Mouse (Mus musculus) CH12.LX (cell line): ENCODE results near the gene Mogat2. TPM values are rescaled to one million over a fixed set of nuclear protein-coding genes. Genes with fewer than 3 reads are reported as not detected.

Source experiments
- DNase-seq: peaks from one replicate; pipeline ENCODE4 v3.0.0-alpha.2; 2013; ENCODE audit errors: extremely low read depth
- H3K27ac ChIP-seq: 2 replicates; pipeline ENCODE4 v1.5.1; 2012; ENCODE audit warnings: low read depth, mild to moderate bottlenecking, control low read depth, moderate library complexity; ENCODE audit not compliant: insufficient read depth
- H3K27me3 ChIP-seq: replicated peaks from 2 replicates; pipeline ENCODE3; 2012; ENCODE audit warnings: inconsistent platforms
- H3K36me3 ChIP-seq, 2 experiments: replicated peaks in 1 of 2; 2 replicates each; pipeline versions ENCODE3 to v1.6.1; 2012; ENCODE audit warnings: inconsistent platforms in 1 of 2, low read length in 1 of 2, mild to moderate bottlenecking in 1 of 2, mixed read lengths in 1 of 2, moderate library complexity in 1 of 2; ENCODE audit not compliant: control insufficient read depth in 1 of 2, insufficient read depth in 1 of 2
- H3K4me1 ChIP-seq, 2 experiments: 2 replicates each; pipeline ENCODE4 v1.6.1; 2012; ENCODE audit warnings: inconsistent platforms in 1 of 2, moderate library complexity in 1 of 2; ENCODE audit not compliant: insufficient read depth in 2 of 2, control insufficient read depth in 1 of 2
- H3K4me2 ChIP-seq: 2 replicates; pipeline ENCODE4 v1.6.1; 2012; ENCODE audit warnings: low read depth, mild to moderate bottlenecking, control low read depth; ENCODE audit not compliant: poor library complexity, insufficient read depth, severe bottlenecking
- H3K4me3 ChIP-seq, 3 experiments: fragments of 150-350 bp in 1 of 3; sonication (generic) in 1 of 3; replicated peaks in 1 of 3; 2 replicates each; pipeline versions ENCODE3 to v1.5.1; 2011 to 2012; ENCODE audit warnings: low read depth in 2 of 3, low read length in 2 of 3, mild to moderate bottlenecking in 2 of 3, moderate library complexity in 2 of 3, control low read depth in 1 of 3, improper control_type of control experiment in 1 of 3, inconsistent platforms in 1 of 3, mixed read lengths in 1 of 3; ENCODE audit not compliant: poor library complexity in 1 of 3
- H3K79me2 ChIP-seq: replicated peaks from 2 replicates; pipeline ENCODE4 v1.6.1; 2012; ENCODE audit warnings: mild to moderate bottlenecking, moderate library complexity; ENCODE audit not compliant: control insufficient read depth, poor library complexity, insufficient read depth, severe bottlenecking; ENCODE audit errors: extremely low read depth
- H3K9ac ChIP-seq: 2 replicates; pipeline ENCODE4 v1.6.1; 2012; ENCODE audit warnings: low read depth, mild to moderate bottlenecking, control low read depth, moderate library complexity; ENCODE audit not compliant: insufficient read depth
- H3K9me3 ChIP-seq: replicated peaks from 2 replicates; pipeline ENCODE3; 2012; ENCODE audit warnings: low read length, inconsistent platforms, mixed read lengths
- E2F4 ChIP-seq: IDR thresholded peaks from 2 replicates; pipeline ENCODE4 v1.6.1; 2011; ENCODE audit warnings: low read depth, low read length, improper control_type of control experiment; ENCODE audit not compliant: insufficient replicate concordance
- EP300 ChIP-seq: IDR thresholded peaks from 2 replicates; pipeline ENCODE4 v1.6.1; 2011; ENCODE audit warnings: low read length, improper control_type of control experiment
- ETS1 ChIP-seq: conservative IDR thresholded peaks from 2 replicates; pipeline ENCODE4 v1.6.1; 2012; ENCODE audit warnings: low read depth, mild to moderate bottlenecking, inconsistent platforms, low read length, improper control_type of control experiment, moderate library complexity
- GABPA ChIP-seq: IDR thresholded peaks from 2 replicates; pipeline ENCODE4 v1.6.1; 2012; ENCODE audit warnings: low read depth, low read length, improper control_type of control experiment, inconsistent platforms; ENCODE audit not compliant: insufficient replicate concordance
- JUN ChIP-seq: IDR thresholded peaks from 2 replicates; pipeline ENCODE4 v1.6.1; 2011; ENCODE audit warnings: low read depth, mild to moderate bottlenecking, low read length, improper control_type of control experiment, moderate library complexity; ENCODE audit not compliant: insufficient read depth
- KAT2A ChIP-seq: IDR thresholded peaks from 2 replicates; pipeline ENCODE4 v1.6.1; 2012; ENCODE audit warnings: low read length, improper control_type of control experiment, inconsistent platforms; ENCODE audit not compliant: insufficient replicate concordance
- MAX ChIP-seq: IDR thresholded peaks from 2 replicates; pipeline ENCODE4 v1.6.1; 2011; ENCODE audit warnings: low read length, improper control_type of control experiment
- MXI1 ChIP-seq: IDR thresholded peaks from 2 replicates; pipeline ENCODE4 v1.6.1; 2011; ENCODE audit warnings: mild to moderate bottlenecking, low read depth, low read length, improper control_type of control experiment
- MYC ChIP-seq: IDR thresholded peaks from 2 replicates; pipeline ENCODE4 v1.6.1; 2011; ENCODE audit warnings: low read depth, mild to moderate bottlenecking, improper control_type of control experiment, low read length
- NELFE ChIP-seq: IDR thresholded peaks from 2 replicates; pipeline ENCODE4 v1.6.1; 2011; ENCODE audit warnings: low read depth, low read length, improper control_type of control experiment
- NRF1 ChIP-seq: IDR thresholded peaks from 2 replicates; pipeline ENCODE4 v1.6.1; 2014; ENCODE audit warnings: low read depth, mild to moderate bottlenecking, inconsistent platforms, low read length, improper control_type of control experiment, moderate library complexity
- PAX5 ChIP-seq: IDR thresholded peaks from 2 replicates; pipeline ENCODE4 v1.6.1; 2012; ENCODE audit warnings: low read length, inconsistent platforms, mixed read lengths
- POLR2A ChIP-seq: IDR thresholded peaks from 2 replicates; pipeline ENCODE4 v1.6.1; 2011; ENCODE audit warnings: low read depth, mild to moderate bottlenecking, improper control_type of control experiment, low read length
- RAD21 ChIP-seq: IDR thresholded peaks from 2 replicates; pipeline ENCODE4 v1.6.1; 2011; ENCODE audit warnings: low read depth, mild to moderate bottlenecking, low read length, improper control_type of control experiment, moderate library complexity
- SMC3 ChIP-seq: IDR thresholded peaks from 2 replicates; pipeline ENCODE4 v1.6.1; 2011; ENCODE audit warnings: low read depth, low read length, improper control_type of control experiment
- UBTF ChIP-seq: IDR thresholded peaks from 2 replicates; pipeline ENCODE4 v1.6.1; 2012; ENCODE audit warnings: low read depth, mild to moderate bottlenecking, inconsistent platforms, low read length, improper control_type of control experiment, moderate library complexity
- ZKSCAN1 ChIP-seq: IDR thresholded peaks from 2 replicates; pipeline ENCODE4 v1.6.1; 2012; ENCODE audit warnings: low read depth, inconsistent platforms, low read length, improper control_type of control experiment, borderline replicate concordance
- ZMIZ1 ChIP-seq: IDR thresholded peaks from 2 replicates; pipeline ENCODE4 v1.6.1; 2012; ENCODE audit warnings: low read depth, mild to moderate bottlenecking, inconsistent platforms, low read length, improper control_type of control experiment
- ZNF384 ChIP-seq: IDR thresholded peaks from 2 replicates; pipeline ENCODE4 v1.6.1; 2012; ENCODE audit warnings: low read depth, low read length, improper control_type of control experiment, inconsistent platforms
- dilution Hi-C: fragments of 300-500 bp; cut with MboI; formaldehyde crosslinking; loops from 2 replicates; pipeline ENCODE4 v1.14.3; 2020; ENCODE audit warnings: low sequenced_read_pairs; ENCODE audit not compliant: extremely low pct_unique_long_range_greater_than_20kb, extremely low pct_ligation_motif_present
- in situ Hi-C: fragments of 300-500 bp; cut with MboI; formaldehyde crosslinking; loops from 3 replicates; pipeline ENCODE4 v1.14.3; 2019; ENCODE audit warnings: low sequenced_read_pairs, low pct_ligation_motif_present, low pct_unique_long_range_greater_than_20kb, mixed read lengths
- polyA plus RNA-seq: library from polyadenylated mRNA; unstranded; fragments of >175 nt; gene quantifications from 2 replicates; pipeline ENCODE4 v1.2.1, GENCODE M21; 2012; ENCODE audit warnings: low read depth; ENCODE audit not compliant: insufficient read length
- total RNA-seq, 2 experiments: library from RNA; depleted of rRNA; stranded (reverse); fragments of 300-350 nt in 1 of 2; fragments of >200 nt in 1 of 2; gene quantifications; 2 replicates each; pipeline ENCODE4 v1.2.3; 2012 to 2014

Gene Mogat2
- total and polyA plus RNA-seq, 3 experiments, result not detected

DNA sequence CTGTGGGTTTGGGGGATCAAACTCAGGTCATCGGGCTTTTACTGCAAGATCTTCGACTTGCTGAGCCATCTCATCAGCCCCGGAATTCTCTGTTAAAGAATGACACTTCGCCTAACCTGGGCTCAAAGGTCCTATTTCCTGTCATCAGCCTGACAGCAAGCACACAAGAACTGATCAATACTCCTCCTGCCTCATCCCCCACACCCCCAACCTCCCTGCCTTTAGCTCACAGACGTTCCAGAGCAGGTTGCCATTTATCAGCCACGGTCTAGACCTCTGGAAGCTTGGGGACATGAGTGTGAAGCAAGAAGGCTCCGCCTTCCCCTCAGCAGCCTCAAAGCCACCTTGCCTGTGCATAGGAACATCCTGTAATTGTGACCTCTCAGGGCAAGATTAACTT lies 32.1 kb downstream of the Mogat2 start:
- TF ChIP-seq E2F4, result no peak
- no peak for TF ChIP-seq NELFE
- TF ChIP-seq PAX5, result no peak
- no peak for TF ChIP-seq EP300
- TF ChIP-seq SMC3, result no peak
- no peak for TF ChIP-seq NRF1
- no peak for TF ChIP-seq UBTF
- TF ChIP-seq ZMIZ1, result no peak
- TF ChIP-seq MXI1, result no peak
- TF ChIP-seq POLR2A, result no peak
- DNase-seq, result no peak
- dilution Hi-C loops (no loop called here), in situ Hi-C loops (no loop called here)
- H3K4me2 ChIP-seq, result no peak overlapping the region
- H3K4me1 ChIP-seq, result no peaks in the 10 kb centered on the region; a peak in 1 of 4 replicates
- no peak overlapping the region for H3K27ac ChIP-seq
- H3K79me2 ChIP-seq, result no peaks in the 10 kb centered on the region
- H3K27me3 ChIP-seq, result peaks cover 5% of the 10 kb centered on the region
- no peak overlapping the region for H3K9ac ChIP-seq
- no peak overlapping the region for H3K4me3 ChIP-seq
- H3K9me3 ChIP-seq, result no peaks in the 10 kb centered on the region
- H3K36me3 ChIP-seq, result no peaks in the 10 kb centered on the region

DNA sequence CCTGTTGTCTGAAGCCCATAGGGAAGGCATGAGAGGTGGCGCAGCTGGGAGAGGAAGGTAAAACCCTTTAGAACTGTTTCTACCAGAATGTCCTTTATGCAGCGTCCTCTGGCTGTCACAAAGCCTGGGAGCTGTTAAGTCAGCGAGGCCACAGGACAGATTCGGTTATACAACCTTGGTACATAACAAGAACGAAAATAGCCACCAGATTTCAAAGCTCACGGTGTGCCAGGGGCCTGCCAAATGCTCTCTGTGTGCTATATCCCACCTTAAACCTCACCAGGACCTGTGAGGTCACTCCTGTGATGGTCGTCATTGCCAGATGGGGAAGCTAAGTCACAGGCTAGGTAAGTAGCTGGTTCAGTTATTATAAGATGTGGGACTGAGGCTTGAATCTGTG lies 36.3 kb downstream of the Mogat2 start:
- Histone ChIP-seq H3K27me3 (peaks cover 7% of the 10 kb centered on the region), H3K4me1 (peaks cover 2 to 19% of the 10 kb centered on the region in 2 experiments), H3K79me2 (no peaks in the 10 kb centered on the region), H3K4me2 (no peak overlapping the region), H3K9me3 (no peaks in the 10 kb centered on the region), H3K4me3 (no peak overlapping the region), H3K36me3 (no peaks in the 10 kb centered on the region), H3K9ac (no peak overlapping the region), H3K27ac (no peak overlapping the region)
- in situ Hi-C loops, result no loop called here
- no peak for TF ChIP-seq UBTF
- no peak for TF ChIP-seq NRF1
- TF ChIP-seq MYC, result no peak
- TF ChIP-seq MAX, result no peak
- TF ChIP-seq JUN, result no peak
- TF ChIP-seq NELFE, result no peak
- no peak for TF ChIP-seq EP300
- TF ChIP-seq ZKSCAN1, result no peak
- TF ChIP-seq ETS1, result no peak
- no peak for TF ChIP-seq GABPA
- no peak for TF ChIP-seq POLR2A
- no peak for TF ChIP-seq KAT2A
- TF ChIP-seq ZNF384, result no peak
- no peak for TF ChIP-seq RAD21
- dilution Hi-C loops, result no loop called here
- no peak for DNase-seq
